Mouse (Mus musculus) cortical plate, adult 2 months (tissue): ENCODE data around the gene Kdm4b. TPM values are rescaled to one million over a fixed set of nuclear protein-coding genes. Genes with fewer than 3 reads are reported as not detected.

Source experiments
- H3K27ac ChIP-seq: fragments of 200-500 bp; 2 replicates; pipeline ENCODE4 v1.5.1; 2012; ENCODE audit warnings: low read length, control low read depth, inconsistent platforms; ENCODE audit not compliant: insufficient read depth
- H3K4me1 ChIP-seq: fragments of 200-500 bp; 2 replicates; pipeline ENCODE4 v1.6.1; 2011; ENCODE audit warnings: low read length; ENCODE audit not compliant: control insufficient read depth, insufficient read depth
- H3K4me3 ChIP-seq: fragments of 200-500 bp; 2 replicates; pipeline ENCODE4 v1.5.1; 2011; ENCODE audit warnings: mild to moderate bottlenecking, low read length, control low read depth; ENCODE audit not compliant: insufficient read depth
- CTCF ChIP-seq: fragments of 200-500 bp; IDR thresholded peaks from 2 replicates; pipeline ENCODE4 v1.5.1; 2011; ENCODE audit warnings: mild to moderate bottlenecking, control low read depth, low read length; ENCODE audit not compliant: insufficient read depth; ENCODE audit errors: extremely low read depth
- POLR2A ChIP-seq: fragments of 200-500 bp; IDR thresholded peaks from 2 replicates; pipeline ENCODE4 v1.6.1; 2011; ENCODE audit warnings: mild to moderate bottlenecking, low read length, control low read depth; ENCODE audit not compliant: insufficient read depth; ENCODE audit errors: extremely low read depth
- polyA plus RNA-seq: library from polyadenylated mRNA; depleted of rRNA; stranded (reverse); fragments of >200 nt; gene quantifications from 2 replicates; pipeline ENCODE4 v1.2.3, GENCODE M21; 2012

Gene Kdm4b
- polyA plus RNA-seq, 1 experiment = 43.5 TPM

GRCm38 (mm10) chr17:56308088-56308487, 17.8 kb upstream of the Kdm4b start:
- Histone ChIP-seq H3K4me3 (no peak overlapping the region), H3K27ac (no peak overlapping the region), H3K4me1 (no peaks in the 10 kb centered on the region)
- TF ChIP-seq CTCF (no peak), POLR2A (no peak)

- no peak overlapping the region for H3K27ac ChIP-seq
- no peaks in the 10 kb centered on the region for H3K4me1 ChIP-seq
- H3K4me3 ChIP-seq = no peak overlapping the region
- TF ChIP-seq POLR2A (no peak), CTCF (no peak)
Observed at GRCm38 (mm10) chr17:56309191-56309945, 16.5 kb upstream of the Kdm4b start.

GRCm38 (mm10) chr17:56324419-56324818, 1.4 kb upstream of the Kdm4b start:
- Histone ChIP-seq H3K4me1 (peaks cover 6% of the 10 kb centered on the region; the same call in 1 of the 2 replicates), H3K4me3 (no peak overlapping the region), H3K27ac (no peak overlapping the region)
- TF ChIP-seq CTCF = no peak
- TF ChIP-seq POLR2A = no peak

- 0 out of 2 replicates have a peak overlapping the region, but pooled peaks have one; percentile 7 for H3K27ac ChIP-seq
- peaks cover 9% of the 10 kb centered on the region; the same call in 1 of the 2 replicates for H3K4me1 ChIP-seq
- no peak for TF ChIP-seq POLR2A
- peak overlapping the region; percentile 87 for H3K4me3 ChIP-seq
Observed at GRCm38 (mm10) chr17:56326153-56327147, 588 bp downstream of the Kdm4b start.

GRCm38 (mm10) chr17:56329267-56329666, 3.4 kb downstream of the Kdm4b start:
- H3K4me1 ChIP-seq = peaks cover 9% of the 10 kb centered on the region; the same call in 1 of the 2 replicates
- TF ChIP-seq POLR2A = no peak
- TF ChIP-seq CTCF = no peak
- no peak overlapping the region for H3K4me3 ChIP-seq
- no peak overlapping the region for H3K27ac ChIP-seq

- H3K4me1 ChIP-seq = peaks cover 12% of the 10 kb centered on the region; the same call in 1 of the 2 replicates
- H3K27ac ChIP-seq = no peak overlapping the region
- no peak overlapping the region for H3K4me3 ChIP-seq
- TF ChIP-seq POLR2A = no peak
- no peak for TF ChIP-seq CTCF
Observed at GRCm38 (mm10) chr17:56330345-56330744, 4.5 kb downstream of the Kdm4b start.

- H3K4me1 ChIP-seq = peaks cover 13% of the 10 kb centered on the region; the same call in 1 of the 2 replicates
- H3K27ac ChIP-seq = no peak overlapping the region
- TF ChIP-seq POLR2A (no peak), CTCF (no peak)
- H3K4me3 ChIP-seq = no peak overlapping the region
Observed at GRCm38 (mm10) chr17:56331256-56331655, 5.4 kb downstream of the Kdm4b start.

- no peak overlapping the region for H3K27ac ChIP-seq
- peaks cover 12% of the 10 kb centered on the region; the same call in 1 of the 2 replicates for H3K4me1 ChIP-seq
- TF ChIP-seq CTCF (peak; percentile 28; the same call in 1 of the 2 replicates), POLR2A (no peak)
- no peak overlapping the region for H3K4me3 ChIP-seq
Observed at GRCm38 (mm10) chr17:56332987-56333386, 7.1 kb downstream of the Kdm4b start.

- peaks cover 9% of the 10 kb centered on the region for H3K4me1 ChIP-seq
- H3K4me3 ChIP-seq = no peak overlapping the region
- H3K27ac ChIP-seq = no peak overlapping the region
- TF ChIP-seq CTCF (peak; percentile 36), POLR2A (no peak)
Observed at GRCm38 (mm10) chr17:56337190-56337589, 11.3 kb downstream of the Kdm4b start.
